Mouse (Mus musculus): Measurements from ENCODE around the gene Tbx20. TPM values are rescaled to one million over a fixed set of nuclear protein-coding genes. Genes with fewer than 3 reads are reported as not detected.

Tbx20 gene
- polyA plus RNA-seq, 1 experiment from 2014 or later: 6.6 TPM

DNA sequence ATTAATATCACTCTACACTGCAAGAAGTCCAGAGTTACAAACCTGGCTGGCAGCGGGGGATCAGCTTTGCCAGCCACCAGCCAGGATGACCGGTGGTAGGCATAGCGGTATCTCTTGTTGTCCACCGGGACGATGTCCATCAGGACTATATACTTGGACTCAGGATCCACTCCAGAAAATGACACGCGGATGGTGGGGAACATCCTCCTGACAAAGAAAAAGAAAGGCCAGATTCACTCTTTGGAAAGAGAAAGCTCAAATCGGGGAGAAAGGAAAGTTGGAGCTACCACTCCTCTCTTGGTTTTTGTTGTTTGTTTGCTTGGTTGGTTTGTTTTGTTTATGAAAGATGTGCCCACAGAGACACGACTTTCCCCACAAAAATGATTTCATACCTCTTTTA lies 4.5 kb downstream of the Tbx20 start:
- POLR2A ChIA-PET: no interaction called here
- TF ChIP-seq CTCF (IDR thresholded peaks at IDR 0.05): no peak
- H3K27me3 ChIP-seq: peaks cover 5% of the 10 kb centered on the region
- in situ Hi-C loops (cut with MboI; ENCODE audit: low pct_unique_long_range_greater_than_20kb): loop anchor here (5.0 to 10.0 kb wide), 2 partner anchors 273 to 335 kb away; no protein-coding TSS in a partner anchor
- DNase-seq (ENCODE audit: low read depth, low spot score) (no peak), ATAC-seq (no peak)
- CTCF ChIA-PET: interaction anchor here (1.4 kb wide), 1 partner anchor 12 kb away, joined by 5 read pairs; no protein-coding TSS in a partner anchor

DNA sequence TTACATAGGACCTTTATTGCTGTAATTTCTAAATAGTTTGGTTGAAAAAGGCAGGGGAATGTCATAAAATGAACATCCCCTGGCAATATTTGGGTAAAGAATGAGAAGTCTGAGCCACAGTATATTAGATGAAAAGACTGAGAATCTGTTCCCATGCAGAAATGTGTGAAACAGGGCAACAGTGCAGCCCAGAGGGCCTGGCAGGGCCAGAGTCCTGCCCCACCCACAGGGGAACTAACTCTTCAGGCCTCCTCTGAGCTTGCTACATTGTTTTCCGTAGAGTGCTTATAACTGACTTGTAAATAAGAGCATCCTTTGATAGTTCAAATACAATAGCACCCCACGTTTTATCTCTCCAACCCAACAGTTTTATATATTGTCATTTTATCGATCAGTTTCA lies 7.0 kb downstream of the Tbx20 start:
- in situ Hi-C loops (cut with MboI; ENCODE audit: low pct_unique_long_range_greater_than_20kb): loop anchor here (10.0 kb wide), 1 partner anchor 338 kb away; no protein-coding TSS in a partner anchor
- ChIA-PET CTCF (no interaction called here), POLR2A (no interaction called here)
- H3K27me3 ChIP-seq: no peaks in the 10 kb centered on the region
- no peak for TF ChIP-seq CTCF (IDR thresholded peaks at IDR 0.05)
- ATAC-seq (no peak), DNase-seq (ENCODE audit: low read depth, low spot score) (no peak)

DNA sequence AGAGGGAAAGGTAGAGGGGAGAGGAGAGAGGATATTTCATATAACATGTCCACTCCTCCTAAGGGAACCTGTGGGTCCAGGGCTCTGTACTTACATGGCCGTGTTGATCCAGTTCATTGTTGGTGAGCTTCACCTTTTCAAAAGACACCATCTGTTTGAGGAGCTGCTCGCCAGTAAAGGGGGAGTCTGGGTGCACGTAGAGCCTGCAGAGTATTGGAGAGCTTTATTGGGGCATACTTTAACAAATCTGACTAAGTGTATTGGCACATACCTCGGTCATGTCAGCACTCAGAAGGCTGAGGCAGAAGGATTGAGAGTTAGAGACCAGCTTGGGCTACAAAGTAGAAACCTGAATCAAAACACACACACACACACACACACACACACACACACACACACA lies 8.5 kb downstream of the Tbx20 start:
- no peak for TF ChIP-seq CTCF (IDR thresholded peaks at IDR 0.05)
- ChIA-PET POLR2A (no interaction called here), CTCF (interaction anchor here (1.3 kb wide), 1 partner anchor 23 kb away, joined by 4 read pairs; no protein-coding TSS in a partner anchor)
- ATAC-seq (no peak), DNase-seq (ENCODE audit: low read depth, low spot score) (no peak)
- H3K27me3 ChIP-seq: no peaks in the 10 kb centered on the region
- in situ Hi-C loops (cut with MboI; ENCODE audit: low pct_unique_long_range_greater_than_20kb): loop anchor here (10.0 kb wide), 1 partner anchor 339 kb away; no protein-coding TSS in a partner anchor

DNA sequence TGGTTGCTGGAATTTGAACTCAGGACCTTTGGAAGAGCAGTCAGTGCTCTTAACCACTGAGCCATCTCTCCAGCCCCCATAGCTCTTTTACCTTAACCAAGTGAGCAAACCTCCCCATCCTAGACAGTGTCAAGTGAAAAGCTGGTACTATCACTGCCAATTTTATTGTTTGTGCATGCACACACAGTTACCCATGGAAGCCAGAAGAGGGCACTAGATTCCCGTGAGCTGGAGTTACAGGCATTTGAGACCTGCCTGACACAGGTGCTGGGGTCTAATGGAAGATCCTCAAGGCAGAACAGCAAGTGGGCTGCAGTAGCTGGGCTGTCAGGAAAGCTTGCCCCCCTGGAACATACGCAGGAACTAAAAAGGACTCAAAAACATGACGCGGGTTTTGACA lies 13.6 kb downstream of the Tbx20 start:
- TF ChIP-seq CTCF (IDR thresholded peaks at IDR 0.05): peak; percentile 77
- DNase-seq (ENCODE audit: low read depth, low spot score) (no peak), ATAC-seq (no peak)
- POLR2A ChIA-PET: interaction anchor here (0.6 kb wide), 1 partner anchor 280 kb away, joined by 3 read pairs; no protein-coding TSS in a partner anchor
- CTCF ChIA-PET: interaction anchor here (0.8 to 1.8 kb wide), 13 partner anchors 8 to 345 kb away, joined by 3 to 11 read pairs (median 3); no protein-coding TSS in a partner anchor
- in situ Hi-C loops (cut with MboI; ENCODE audit: low pct_unique_long_range_greater_than_20kb): loop anchor here (10.0 kb wide), 1 partner anchor 344 kb away; no protein-coding TSS in a partner anchor
- no peaks in the 10 kb centered on the region for H3K27me3 ChIP-seq

DNA sequence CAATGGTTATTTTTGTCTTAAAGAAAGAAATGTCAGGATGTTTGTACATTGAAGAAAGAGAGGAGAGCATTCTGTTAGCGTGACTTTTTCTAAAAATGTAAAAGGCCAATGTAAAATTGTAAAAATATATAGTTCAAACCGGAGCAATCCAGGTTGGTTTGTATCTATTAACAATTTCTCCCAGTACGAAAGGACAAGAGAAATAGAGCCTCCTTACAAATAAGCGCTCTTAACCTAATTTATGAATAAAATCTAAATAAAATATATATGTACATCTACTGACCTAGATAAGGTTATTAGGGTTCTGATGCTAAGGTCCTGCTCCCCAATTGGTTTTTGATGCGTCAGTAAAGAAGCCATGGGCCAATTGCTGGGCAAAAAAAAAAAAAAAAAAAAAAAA lies 29.1 kb downstream of the Tbx20 start:
- ATAC-seq (peak; percentile 86), DNase-seq (ENCODE audit: low read depth, low spot score) (no peak)
- ChIA-PET POLR2A (no interaction called here), CTCF (no interaction called here)
- TF ChIP-seq CTCF (IDR thresholded peaks at IDR 0.05): no peak
- H3K27me3 ChIP-seq: no peaks in the 10 kb centered on the region
- in situ Hi-C loops (cut with MboI; ENCODE audit: low pct_unique_long_range_greater_than_20kb): no loop called here

DNA sequence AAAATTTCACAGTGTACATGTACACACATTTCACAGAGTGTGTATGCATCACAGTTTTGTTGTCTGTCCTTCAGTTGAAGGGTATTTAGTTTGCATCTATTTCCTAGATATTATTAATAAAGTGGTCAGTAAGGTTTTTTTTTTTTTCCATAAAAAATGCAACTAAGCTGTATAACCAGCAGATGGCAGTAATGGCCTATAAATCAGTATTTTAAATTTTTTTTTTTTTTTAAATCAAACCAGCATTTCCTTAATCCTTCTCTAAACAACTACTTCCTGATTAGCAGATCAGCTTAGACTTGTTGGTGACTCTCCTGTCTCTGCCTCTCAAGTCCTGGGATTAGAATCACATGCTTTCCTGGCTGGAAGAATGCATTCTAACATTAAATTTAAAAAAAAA lies 72.9 kb downstream of the Tbx20 start:
- CTCF ChIA-PET: interaction anchor here (0.9 to 1.5 kb wide), 4 partner anchors 16 to 452 kb away, joined by 3 to 5 read pairs (median 4); no protein-coding TSS in a partner anchor
- no peak for TF ChIP-seq CTCF (IDR thresholded peaks at IDR 0.05)
- no peaks in the 10 kb centered on the region for H3K27me3 ChIP-seq
- POLR2A ChIA-PET: interaction anchor here (0.7 kb wide), 1 partner anchor 26 kb away, joined by 4 read pairs; no protein-coding TSS in a partner anchor
- DNase-seq (ENCODE audit: low read depth, low spot score) (no peak), ATAC-seq (no peak)
- in situ Hi-C loops (cut with MboI; ENCODE audit: low pct_unique_long_range_greater_than_20kb): loop anchor here (5.0 to 25.0 kb wide), 2 partner anchors 401 to 611 kb away; no protein-coding TSS in a partner anchor

DNA sequence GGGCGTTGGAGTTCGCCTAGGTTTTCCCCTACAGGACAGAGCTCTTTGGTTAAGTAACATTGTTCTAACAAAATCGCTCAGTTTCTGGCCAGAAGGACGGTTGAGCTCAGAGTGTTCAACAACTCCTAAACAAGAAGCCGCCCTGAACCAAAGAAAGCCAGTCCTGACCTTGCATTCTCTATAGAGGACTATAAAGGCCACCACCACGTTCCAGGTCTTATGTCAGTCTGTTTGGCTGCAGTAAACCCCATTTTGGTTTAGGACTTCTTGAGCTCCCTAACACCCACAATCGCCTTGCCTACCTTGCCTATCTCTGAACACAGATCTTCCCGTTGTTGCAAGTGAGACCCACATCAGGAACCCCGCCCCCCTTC lies 77.7 kb downstream of the Tbx20 start:
- DNase-seq (ENCODE audit: low read depth, low spot score): no peak
- ChIA-PET POLR2A (no interaction called here), CTCF (no interaction called here)
- no peak for TF ChIP-seq CTCF (IDR thresholded peaks at IDR 0.05)
- in situ Hi-C loops (cut with MboI; ENCODE audit: low pct_unique_long_range_greater_than_20kb): no loop called here
- peaks cover 14% of the 10 kb centered on the region for H3K27me3 ChIP-seq
- ATAC-seq: no peak

DNA sequence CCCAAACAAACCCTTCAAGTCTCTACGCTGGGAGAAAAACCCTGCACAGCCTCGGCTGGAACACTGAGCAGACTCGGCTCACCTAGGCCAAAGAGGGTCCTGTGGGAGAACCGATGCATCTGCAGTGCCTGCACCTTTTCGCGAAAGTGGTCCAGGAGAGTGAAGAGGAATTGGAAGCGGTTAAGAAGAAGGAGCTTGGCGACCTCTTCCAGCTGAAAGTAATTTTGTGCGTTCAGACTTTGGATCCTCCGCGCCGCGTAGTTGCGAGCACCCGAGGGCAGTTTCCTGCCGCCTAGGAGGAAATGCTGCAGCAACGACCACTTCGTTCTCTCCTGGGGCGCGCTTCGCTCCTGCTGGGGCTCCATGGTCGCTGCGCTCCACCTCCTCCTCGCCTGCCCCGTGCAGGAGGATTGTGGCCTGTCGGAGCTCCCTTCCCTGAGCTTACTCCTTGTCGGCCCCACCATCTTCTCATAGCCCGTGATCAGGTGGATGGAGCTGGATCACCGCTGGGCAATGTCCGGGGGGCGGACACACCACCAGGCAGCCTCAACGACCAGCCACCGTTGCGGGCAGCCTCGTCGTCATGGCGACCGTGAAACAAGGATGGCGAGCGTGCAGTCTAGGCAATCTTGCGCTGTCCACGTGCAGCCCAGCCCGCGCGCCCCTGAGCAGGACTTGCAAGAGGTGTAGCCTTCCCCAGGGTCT lies 78.3 kb downstream of the Tbx20 start, which contains the start of gene Dpy19l2:
TSS of gene Dpy19l2 (minus strand) at position 594 of the 705 bp plus-strand sequence.
- H3K27me3 ChIP-seq: peaks cover 14% of the 10 kb centered on the region
- ChIA-PET POLR2A (no interaction called here), CTCF (no interaction called here)
- no peak for TF ChIP-seq CTCF (IDR thresholded peaks at IDR 0.05)
- no peak for DNase-seq (ENCODE audit: low read depth, low spot score)
- in situ Hi-C loops (cut with MboI; ENCODE audit: low pct_unique_long_range_greater_than_20kb): no loop called here
- ATAC-seq: no peak

Other genes with a start within 250 kb of the Tbx20 start
- not detected for gene Cypt4, start 149.1 kb downstream of the Tbx20 start, polyA plus RNA-seq (2021)
- 0.05 TPM for gene Dpy19l2, start 78.0 kb downstream of the Tbx20 start, polyA plus RNA-seq (2021)

Measured in Patski (cell line).